Mouse (Mus musculus) kidney, postnatal 0 days (tissue): ENCODE results near the gene Bok. TPM values are rescaled to one million over a fixed set of nuclear protein-coding genes. Genes with fewer than 3 reads are reported as not detected.

ENCODE experiments used
- ATAC-seq: fragments of 200-750 bp; cut with Nextera tagmentation; replicated peaks from 2 replicates; pipeline ENCODE4 v1.8.0; 2017; ENCODE audit warnings: low read depth, moderate number of reproducible peaks, moderate TSS enrichment, moderate library complexity; ENCODE audit not compliant: low FRiP score
- DNase-seq: peaks from one replicate; pipeline ENCODE4 v3.0.0-alpha.2; 2016; ENCODE audit warnings: low spot score
- H3K27ac ChIP-seq: fragments of 300-500 bp; sonication (generic); 2 replicates; pipeline ENCODE4 v1.5.1; 2014; ENCODE audit warnings: mild to moderate bottlenecking
- H3K27me3 ChIP-seq: fragments of 300-500 bp; sonication (generic); 2 replicates; pipeline ENCODE4 v1.6.1; 2014; ENCODE audit warnings: low read length, mixed read lengths; ENCODE audit not compliant: insufficient read depth
- H3K36me3 ChIP-seq: fragments of 300-500 bp; sonication (generic); 2 replicates; pipeline ENCODE4 v1.6.1; 2014; ENCODE audit warnings: low read length, mixed read lengths; ENCODE audit not compliant: insufficient read depth
- H3K4me1 ChIP-seq: fragments of 300-500 bp; sonication (generic); replicated peaks from 2 replicates; pipeline ENCODE4 v1.6.1; 2014; ENCODE audit warnings: antibody characterized with exemption, low read length, mixed read lengths; ENCODE audit not compliant: insufficient read depth
- H3K4me2 ChIP-seq: fragments of 300-500 bp; sonication (generic); 2 replicates; pipeline ENCODE4 v1.6.1; 2014; ENCODE audit warnings: mild to moderate bottlenecking, low read length, moderate library complexity, mixed read lengths
- H3K4me3 ChIP-seq: fragments of 300-500 bp; sonication (generic); replicated peaks from 2 replicates; pipeline ENCODE4 v1.5.1; 2014; ENCODE audit warnings: low read depth, low read length
- H3K9ac ChIP-seq: fragments of 300-500 bp; sonication (generic); 2 replicates; pipeline ENCODE4 v1.6.1; 2014; ENCODE audit warnings: low read depth, low read length
- H3K9me3 ChIP-seq: fragments of 300-500 bp; sonication (generic); replicated peaks from 2 replicates; pipeline ENCODE4 v1.6.1; 2016; ENCODE audit warnings: low read length, inconsistent platforms, mixed read lengths
- CTCF ChIP-seq: IDR thresholded peaks from 2 replicates; pipeline ENCODE4 v1.5.1; 2016; ENCODE audit warnings: antibody characterized with exemption, low read depth, mild to moderate bottlenecking, moderate library complexity
- WGBS: fragments of 180-500 bp; shearing (Covaris S2); extraction: QIAGEN DNeasy Blood & Tissue Kit; methylation state at CpG from one replicate; pipeline ENCODE4 v1.1.7; 2014; 5-methylcytosine and 5-hydroxymethylcytosine counted together
- polyA plus RNA-seq: library from polyadenylated mRNA; unstranded; fragments of >200 nt; fragmentation: Nextera tagmentation; extraction: Ambion mirVana; gene quantifications from 2 replicates; pipeline ENCODE4 v1.2.1, GENCODE M21; 2015

The Bok gene
- polyA plus RNA-seq, 1 experiment from 2014 or later = 109 TPM

- H3K4me1 ChIP-seq = peaks cover 22% of the 10 kb centered on the region; the same call in 1 of the 2 replicates
- ATAC-seq (no peak), DNase-seq (no peak)
- TF ChIP-seq CTCF = no peak
- H3K27ac ChIP-seq = no peak overlapping the region
- H3K4me2 ChIP-seq = no peak overlapping the region
- H3K27me3 ChIP-seq = no peaks in the 10 kb centered on the region
- H3K4me3 ChIP-seq = no peak overlapping the region
- no peaks in the 10 kb centered on the region for H3K9me3 ChIP-seq
- no peak overlapping the region for H3K9ac ChIP-seq
- no peaks in the 10 kb centered on the region for H3K36me3 ChIP-seq
Measured at GRCm38 (mm10) chr1:93669941-93670340, 15.5 kb upstream of the Bok start.

- H3K9me3 ChIP-seq = no peaks in the 10 kb centered on the region
- H3K27ac ChIP-seq = peak overlapping the region; percentile 36; the same call in 1 of the 2 replicates
- DNase-seq (no peak), ATAC-seq (peak; percentile 19; the same call in 1 of the 2 replicates)
- no peaks in the 10 kb centered on the region for H3K36me3 ChIP-seq
- peaks cover 18% of the 10 kb centered on the region; the same call in 1 of the 2 replicates for H3K4me1 ChIP-seq
- no peak overlapping the region for H3K4me2 ChIP-seq
- H3K4me3 ChIP-seq = no peak overlapping the region
- 55% methylated on average over 5 of the region's 5 CpGs for WGBS
- H3K9ac ChIP-seq = no peak overlapping the region
- no peak for TF ChIP-seq CTCF
- no peaks in the 10 kb centered on the region for H3K27me3 ChIP-seq
Measured at GRCm38 (mm10) chr1:93672682-93673081, 12.8 kb upstream of the Bok start.

GRCm38 (mm10) chr1:93678386-93678785 is 7.1 kb upstream of the Bok start:
- Histone ChIP-seq H3K9ac (no peak overlapping the region), H3K9me3 (no peaks in the 10 kb centered on the region), H3K4me3 (no peak overlapping the region), H3K4me1 (no peaks in the 10 kb centered on the region), H3K36me3 (no peaks in the 10 kb centered on the region), H3K27ac (no peak overlapping the region), H3K4me2 (no peak overlapping the region), H3K27me3 (no peaks in the 10 kb centered on the region)
- ATAC-seq = no peak
- 60% methylated on average over 2 of the region's 2 CpGs for WGBS
- DNase-seq = no peak
- TF ChIP-seq CTCF = no peak

- H3K27ac ChIP-seq = peak overlapping the region; percentile 55; the same call in 1 of the 2 replicates
- 41% methylated on average over 7 of the region's 7 CpGs for WGBS
Measured at GRCm38 (mm10) chr1:93679889-93680568, 5.4 kb upstream of the Bok start.

GRCm38 (mm10) chr1:93686245-93686960 is 943 bp downstream of the Bok start:
- peak overlapping the region; percentile 54 for H3K4me3 ChIP-seq
- DNase-seq = peak; percentile 85
- H3K9me3 ChIP-seq = no peaks in the 10 kb centered on the region
- peak overlapping the region; percentile 89 for H3K27ac ChIP-seq
- peak overlapping the region; percentile 85 for H3K9ac ChIP-seq
- TF ChIP-seq CTCF = peak; percentile 67
- peak; percentile 91 for ATAC-seq
- H3K4me1 ChIP-seq = no peaks in the 10 kb centered on the region; the same call in 1 of the 2 replicates
- 2% methylated on average over 51 of the region's 51 CpGs for WGBS
- H3K4me2 ChIP-seq = peak overlapping the region; percentile 95
- 0 out of 2 replicates have a peak, but pooled peaks cover 5% of the 10 kb centered on the region for H3K36me3 ChIP-seq
- no peaks in the 10 kb centered on the region for H3K27me3 ChIP-seq

More at GRCm38 (mm10) chr1:93679889-93680568, 5.4 kb upstream of the Bok start:
- H3K4me2 ChIP-seq = no peak overlapping the region
- no peaks in the 10 kb centered on the region for H3K27me3 ChIP-seq
- peak; percentile 60 for DNase-seq
- H3K9ac ChIP-seq = no peak overlapping the region
- no peaks in the 10 kb centered on the region for H3K4me1 ChIP-seq
- no peaks in the 10 kb centered on the region for H3K9me3 ChIP-seq
- TF ChIP-seq CTCF = no peak
- no peak overlapping the region for H3K4me3 ChIP-seq
- ATAC-seq = peak; percentile 82
- H3K36me3 ChIP-seq = no peaks in the 10 kb centered on the region

- Histone ChIP-seq H3K27me3 (no peaks in the 10 kb centered on the region), H3K27ac (peak overlapping the region; percentile 89), H3K9me3 (no peaks in the 10 kb centered on the region), H3K4me1 (no peaks in the 10 kb centered on the region; the same call in 1 of the 2 replicates), H3K4me3 (peak overlapping the region; percentile 54), H3K4me2 (peak overlapping the region; percentile 95), H3K36me3 (0 out of 2 replicates have a peak, but pooled peaks cover 7% of the 10 kb centered on the region), H3K9ac (peak overlapping the region; percentile 85)
- ATAC-seq (no peak), DNase-seq (no peak)
- TF ChIP-seq CTCF = no peak
- WGBS = 35% methylated on average over 3 of the region's 3 CpGs
Measured at GRCm38 (mm10) chr1:93686961-93687320, 1.5 kb downstream of the Bok start.
